Mouse (Mus musculus) adrenal gland, postnatal 4 days (tissue): ENCODE measurements around the gene Frat2. TPM values are rescaled to one million over a fixed set of nuclear protein-coding genes. Genes with fewer than 3 reads are reported as not detected.
A peak's percentile ranks its signal among the peaks of the same experiment; 100 is the strongest.
"Not testable (repeated sequence)": the region's sequence is repeated elsewhere in the genome, so short reads cannot be mapped to it uniquely, and the experiment has no call there.

Experiments
- DNase-seq, 2 experiments: peaks; one replicate each; pipeline ENCODE4 v3.0.0; 2021 to 2022; ENCODE audit warnings: low spot score in 2 of 2, mixed read lengths in 2 of 2
- long read RNA-seq, 2 experiments: library from polyadenylated mRNA; stranded (forward); transcript quantifications; one replicate each; pipeline ENCODE4 v2.0.0; 2021
- total RNA-seq, 2 experiments: library from RNA; stranded (reverse); gene quantifications; 2 replicates each; pipeline ENCODE4 v1.2.3; 2021

Gene Frat2
- total RNA-seq: 1 to 10 TPM; 7.5 to 9.3 TPM
- long read RNA-seq, experiment 1, partial matches to known transcripts: 0 of 2 reads
- long read RNA-seq, experiment 1, other reads (novel, unspliced or antisense): 0 of 2 reads
- long read RNA-seq, experiment 2, transcript Frat2-201 (1 exons, 2,161 nt): major isoform, 38 of 38 reads
- long read RNA-seq, experiment 2, partial matches to known transcripts: 0 of 38 reads
- long read RNA-seq, experiment 2, other reads (novel, unspliced or antisense): 0 of 38 reads

DNA sequence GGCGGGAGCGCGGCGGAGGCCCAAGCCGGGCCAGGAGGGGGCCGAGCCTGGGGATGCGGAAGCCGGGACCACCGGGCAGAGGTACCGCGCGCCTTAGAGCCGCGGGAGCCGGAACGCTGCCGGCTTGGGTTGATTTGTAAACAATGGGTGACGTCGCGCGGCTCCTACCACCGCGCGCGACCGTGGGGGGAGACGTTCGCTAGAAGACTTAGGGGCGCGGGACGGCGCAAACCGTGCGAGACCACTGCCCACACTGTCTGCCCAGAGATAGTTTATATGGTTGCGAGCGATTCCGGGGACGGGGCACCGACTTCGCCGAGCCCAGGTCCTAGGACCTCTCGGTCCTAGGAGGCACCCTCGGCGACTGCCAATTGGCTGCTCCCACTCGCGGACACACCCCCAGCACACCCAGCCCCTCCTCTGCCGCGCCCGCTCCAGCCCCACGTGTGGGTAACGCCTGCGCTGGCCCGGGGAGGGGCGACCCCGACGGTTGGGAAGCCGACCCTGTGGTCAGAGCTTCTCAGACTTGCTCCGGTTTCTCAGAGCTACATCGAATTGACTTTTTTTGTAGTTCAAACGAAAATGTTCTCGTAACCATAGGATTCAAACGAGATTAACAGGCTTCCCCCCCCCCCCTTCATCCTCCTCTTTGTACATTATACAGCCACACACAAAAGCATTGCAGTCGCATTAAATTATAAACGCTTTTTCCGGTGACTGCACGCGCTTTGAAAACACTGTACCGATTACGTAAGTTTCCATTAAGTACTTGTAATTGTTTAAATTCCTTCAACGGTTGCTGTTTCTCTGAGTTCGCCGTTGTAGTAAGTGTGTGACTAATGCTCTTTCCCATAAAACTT is at the start of gene Frat2:
Gene Frat2, minus strand, starts transcription at position 141 of the 860 bp plus-strand sequence.
- DNase-seq: peak; percentile 65 to 78

DNA sequence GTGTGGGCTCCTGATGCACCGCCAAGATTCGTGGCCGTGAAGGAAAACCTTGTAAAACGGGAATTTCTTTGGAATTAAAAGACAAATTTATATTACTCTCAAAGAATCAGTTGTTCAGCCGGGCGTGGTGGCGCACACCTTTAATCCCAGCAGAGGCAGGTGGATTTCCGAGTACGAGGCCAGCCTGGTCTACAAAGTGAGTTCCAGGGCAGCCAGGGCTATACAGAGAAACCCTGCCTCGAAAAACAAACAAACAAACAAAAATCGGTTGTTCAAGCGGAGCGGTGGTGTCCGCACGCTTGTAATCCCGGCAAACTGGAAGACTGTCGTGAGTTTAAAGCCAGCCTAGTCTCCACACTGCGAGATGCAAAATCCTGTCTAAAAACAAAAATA is 48.4 kb upstream of the Frat2 start:
- no peak for DNase-seq

GRCm38 (mm10) chr19:41895460-41896318 is 47.8 kb upstream of the Frat2 start, which contains the start of gene Rrp12:
Gene Rrp12 (minus strand): TSS chr19:41896173.
- peak in 1 of 2 experiments; percentile 52 for DNase-seq

DNA sequence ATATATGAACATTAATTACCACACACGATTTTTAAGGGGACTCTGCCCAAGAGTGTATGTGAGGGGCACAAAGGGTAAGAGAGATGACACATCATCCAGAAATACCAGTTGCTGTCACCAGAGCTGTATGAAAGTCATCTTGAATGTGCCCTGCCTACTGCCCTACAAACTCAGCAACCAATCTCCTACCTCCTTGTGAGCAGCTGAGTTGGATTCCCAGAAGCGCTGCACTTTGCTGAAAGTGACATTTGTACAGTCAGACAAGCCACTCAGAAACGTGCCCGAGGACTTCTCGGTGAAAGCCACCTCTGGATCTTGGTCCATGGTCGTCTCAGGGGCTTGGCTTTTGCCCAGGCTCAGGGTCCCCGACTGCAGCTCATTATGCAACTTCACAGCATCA is 47.0 kb upstream of the Frat2 start:
- DNase-seq: no peak

DNA sequence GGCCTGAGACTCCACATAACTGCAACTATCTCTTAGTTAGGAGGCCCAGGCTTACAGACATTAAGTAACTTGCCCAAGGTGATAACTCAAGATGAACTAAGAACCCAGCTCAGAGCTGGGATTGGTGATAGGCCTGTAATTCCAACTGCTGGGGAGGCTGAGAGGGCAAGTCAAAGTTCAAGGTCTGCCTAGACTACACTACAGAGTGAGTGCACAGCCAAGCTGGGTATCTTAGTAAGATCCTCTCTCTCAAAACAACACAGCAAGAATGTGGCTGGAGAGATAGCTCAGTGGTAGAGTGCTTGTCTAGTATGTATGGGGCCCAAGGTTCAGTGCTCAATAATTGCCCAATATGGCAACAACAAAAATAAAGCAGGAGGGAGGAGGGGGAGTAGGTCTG is 40.3 kb upstream of the Frat2 start:
- no peak for DNase-seq

- DNase-seq: no peak
Observed at GRCm38 (mm10) chr19:41883882-41884281, 36.0 kb upstream of the Frat2 start.

DNA sequence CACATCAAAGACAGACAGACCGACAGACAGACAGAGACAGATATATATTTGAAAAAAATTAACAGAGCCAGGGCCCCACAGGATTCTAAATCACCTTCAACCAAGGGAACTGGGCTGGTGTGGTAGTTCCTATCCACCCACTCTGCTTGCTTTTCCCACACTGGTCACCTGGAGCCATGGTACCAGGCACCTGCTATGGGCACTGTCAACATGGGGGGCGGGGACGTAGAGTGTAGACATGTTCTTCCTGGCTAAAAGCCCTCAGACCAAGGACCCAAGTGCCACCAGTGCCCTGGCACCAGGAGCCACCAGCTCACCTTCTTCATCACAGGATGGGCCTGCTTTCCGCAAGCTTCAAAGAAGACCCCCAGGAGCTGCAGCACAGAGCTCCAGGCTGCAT is 33.9 kb upstream of the Frat2 start:
- DNase-seq: no peak

GRCm38 (mm10) chr19:41874356-41874755 is 26.4 kb upstream of the Frat2 start:
- no peak for DNase-seq

DNA sequence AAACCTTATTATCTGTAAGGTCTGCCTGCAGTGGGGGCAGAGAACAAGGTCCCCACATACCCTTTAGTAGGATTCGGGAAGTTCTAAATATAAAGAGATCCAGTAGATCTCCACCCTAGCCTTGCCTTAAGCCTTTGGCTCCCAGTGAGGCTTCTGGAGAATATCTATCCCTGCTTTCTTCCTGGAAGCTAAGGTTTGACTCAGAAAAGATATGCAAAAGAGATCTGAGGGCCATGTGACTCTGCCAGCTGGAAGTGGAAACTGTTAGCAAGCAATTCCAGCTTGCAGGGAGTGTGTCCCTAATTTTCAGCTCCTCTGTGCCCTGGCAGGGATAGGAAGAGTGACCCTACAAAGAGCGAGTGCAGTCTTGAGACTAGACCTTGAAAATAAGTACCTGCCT is 24.4 kb upstream of the Frat2 start:
- no peak for DNase-seq

- DNase-seq: not testable (repeated sequence)
Observed at GRCm38 (mm10) chr19:41869946-41870345, 22.0 kb upstream of the Frat2 start.

GRCm38 (mm10) chr19:41869296-41869695 is 21.4 kb upstream of the Frat2 start:
- no peak for DNase-seq

DNA sequence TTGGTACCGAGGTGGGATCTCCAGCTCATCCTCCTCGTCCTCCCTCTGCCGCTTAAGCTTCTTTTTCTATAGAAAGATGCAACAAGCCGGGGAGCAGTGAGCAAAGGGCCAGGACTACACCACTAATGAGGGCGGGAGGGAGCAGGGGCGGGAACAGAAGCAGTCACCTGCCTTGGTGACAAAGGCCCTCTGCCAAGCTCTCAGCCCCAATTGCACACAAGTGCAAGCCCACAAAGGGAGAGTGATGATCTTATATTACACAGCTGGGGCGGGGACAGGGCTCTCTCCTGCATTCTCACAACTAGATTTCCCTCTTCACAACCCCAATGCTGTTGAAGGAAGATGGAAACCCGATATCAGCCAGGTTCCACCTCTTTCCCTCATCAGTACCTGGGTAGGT is 18.8 kb upstream of the Frat2 start:
- no peak for DNase-seq

GRCm38 (mm10) chr19:41857816-41858310 is 9.9 kb upstream of the Frat2 start:
- no peak for DNase-seq

DNA sequence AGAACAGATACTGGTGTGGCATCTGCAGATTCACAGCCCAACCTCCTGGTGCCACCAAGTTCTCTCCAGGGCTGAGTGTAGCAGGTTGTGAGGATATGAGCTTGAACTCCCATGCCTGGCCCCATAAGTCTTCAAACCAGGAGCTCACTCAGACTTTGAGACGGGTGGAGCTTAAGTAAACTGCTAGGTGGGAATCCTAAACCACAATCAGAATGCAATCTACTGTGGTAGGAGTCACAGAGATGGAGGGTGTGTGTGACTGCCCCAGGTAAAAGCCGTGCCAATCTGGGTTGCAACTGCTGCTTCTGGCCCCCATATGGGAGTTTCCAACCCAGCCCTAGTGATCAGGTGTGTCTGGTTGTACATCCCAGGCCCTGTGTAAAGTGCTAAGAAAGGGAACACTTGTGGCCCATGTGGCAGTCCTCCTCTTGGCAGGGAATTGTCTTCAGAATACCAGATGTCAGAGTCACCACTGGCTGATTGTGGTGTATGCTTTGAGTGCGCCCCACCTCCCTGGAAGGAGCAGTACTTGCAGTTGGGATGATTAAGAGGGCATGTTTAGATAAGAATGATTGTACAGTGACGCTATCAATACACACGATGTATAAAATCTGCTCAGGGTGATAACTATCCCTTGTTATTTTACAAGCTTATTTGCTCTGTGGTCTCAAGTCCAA is 9.3 kb upstream of the Frat2 start:
- DNase-seq: no peak

GRCm38 (mm10) chr19:41852423-41852822 is 4.5 kb upstream of the Frat2 start:
- DNase-seq: no peak

DNA sequence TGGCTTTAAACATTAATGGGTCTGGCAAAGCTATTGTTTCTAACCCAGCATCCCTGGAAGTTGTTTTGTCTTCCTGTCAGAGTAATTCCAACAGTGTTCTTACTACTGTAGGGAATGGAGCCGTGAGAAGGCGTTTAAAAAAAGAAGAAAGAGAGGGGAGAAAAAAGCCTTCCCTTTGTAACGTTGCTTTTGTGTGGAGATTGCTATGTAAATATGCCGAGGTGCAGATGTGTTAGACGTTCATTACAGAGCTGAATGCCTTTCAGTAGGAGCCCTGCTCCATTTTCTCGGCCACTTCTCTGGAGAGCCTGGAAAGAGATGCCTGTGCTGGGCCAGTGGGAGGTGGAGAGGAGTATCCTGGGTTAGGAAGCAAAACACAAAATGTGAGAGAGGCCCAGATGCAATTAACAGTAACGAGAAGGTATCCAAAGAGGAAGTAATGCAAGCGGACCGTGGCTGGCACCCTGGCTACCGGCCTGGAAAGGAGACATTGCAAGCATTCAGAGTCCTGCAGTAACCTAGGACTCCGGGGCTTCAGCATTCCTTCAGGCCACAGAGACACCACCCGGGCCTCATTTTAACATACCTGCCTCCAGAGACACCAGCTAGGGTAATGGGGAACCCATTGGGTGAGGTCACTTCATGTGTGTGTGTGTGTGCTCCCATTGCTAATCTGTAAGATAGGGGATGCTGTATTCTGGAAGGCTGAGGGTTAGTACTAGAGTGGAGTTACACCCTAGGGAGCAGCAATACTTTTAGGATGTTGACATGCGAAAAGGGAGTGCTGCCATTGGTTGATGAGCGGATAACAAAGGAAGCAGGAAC is 3.0 kb upstream of the Frat2 start:
- DNase-seq: no peak

DNA sequence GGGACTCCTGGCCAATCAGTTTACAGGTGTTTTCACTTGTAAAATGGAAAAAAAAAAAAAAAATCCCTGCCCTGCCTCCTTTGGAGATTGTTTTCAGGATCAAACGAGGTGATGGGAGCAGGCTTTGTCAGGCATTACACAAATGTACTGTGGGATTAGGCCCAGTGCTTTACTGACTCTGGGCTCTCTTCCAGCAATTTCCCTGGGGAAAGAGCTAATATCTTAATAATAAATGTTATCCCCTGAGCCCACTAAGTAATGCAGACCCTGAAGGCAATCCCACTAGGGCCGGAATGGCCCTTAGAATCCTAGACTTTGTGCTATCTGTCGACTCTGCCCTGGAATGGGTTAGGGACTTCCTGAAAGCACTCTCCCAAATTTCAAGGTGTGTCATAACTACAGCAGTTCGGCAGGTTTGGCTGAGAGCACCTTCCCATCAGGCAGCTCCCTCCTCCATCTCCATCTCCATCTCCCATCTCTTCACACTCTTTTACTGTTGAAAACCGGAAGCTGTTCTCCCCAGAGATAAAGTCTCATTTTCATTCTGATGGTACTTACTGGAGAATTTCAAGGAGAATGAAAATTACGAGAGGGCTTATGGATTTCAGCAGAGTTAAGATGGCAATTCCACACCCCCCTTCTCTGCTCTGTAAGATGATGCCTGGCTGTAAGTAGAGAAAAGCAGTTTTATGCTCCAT is 2.2 kb upstream of the Frat2 start:
- no peak for DNase-seq

DNA sequence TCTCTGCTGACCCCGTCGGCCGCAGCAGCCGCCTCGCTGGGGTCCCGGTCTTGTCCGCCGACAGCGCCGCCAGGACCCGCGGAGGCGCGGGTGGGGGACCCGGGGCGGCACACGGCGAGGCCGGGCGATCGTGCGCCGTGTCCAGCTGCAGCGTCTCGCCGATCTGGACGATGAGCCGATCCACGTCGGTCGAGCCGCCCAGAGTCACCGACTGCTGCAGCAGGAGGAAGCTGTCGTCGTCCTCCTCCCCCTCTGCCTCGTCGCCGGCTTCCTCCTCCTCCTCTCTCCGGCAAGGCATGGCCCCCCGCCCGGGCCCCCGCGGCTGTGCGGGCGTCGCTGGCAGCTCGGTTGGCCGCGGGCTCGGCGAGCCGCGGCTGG is 329 bp downstream of the Frat2 start:
- peak in 1 of 2 experiments; percentile 15 for DNase-seq

DNA sequence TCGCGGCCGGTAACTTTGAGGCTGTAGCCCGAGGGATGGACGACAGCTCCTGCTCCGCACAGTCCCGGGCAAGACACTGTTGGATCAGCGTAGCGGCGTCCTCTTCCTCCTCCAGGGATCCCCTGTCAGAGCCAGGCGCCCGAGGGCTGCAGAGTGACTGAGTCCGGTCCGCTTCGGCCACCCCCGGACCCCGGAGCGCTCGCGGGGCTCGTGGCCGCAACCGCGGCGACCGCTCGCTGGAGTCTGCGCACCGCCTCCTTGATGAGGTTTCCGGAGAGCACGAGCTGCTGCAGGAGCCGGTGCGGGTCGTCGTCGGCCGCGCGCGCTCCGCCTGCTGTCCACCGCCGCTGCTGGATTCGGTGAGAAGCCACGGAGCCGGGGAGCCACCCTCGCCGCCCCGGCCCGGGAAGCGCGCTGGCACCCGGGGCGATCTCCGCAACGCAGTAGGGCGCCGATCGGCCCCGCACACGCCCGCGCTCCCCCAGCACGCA is 796 bp downstream of the Frat2 start:
- peak; percentile 9 to 18 for DNase-seq
